Mouse (Mus musculus): ENCODE measurements around the gene Tm6sf2.
"Not testable (repeated sequence)": the region's sequence is repeated elsewhere in the genome, so short reads cannot be mapped to it uniquely, and the experiment has no call there.

The Tm6sf2 gene

DNA sequence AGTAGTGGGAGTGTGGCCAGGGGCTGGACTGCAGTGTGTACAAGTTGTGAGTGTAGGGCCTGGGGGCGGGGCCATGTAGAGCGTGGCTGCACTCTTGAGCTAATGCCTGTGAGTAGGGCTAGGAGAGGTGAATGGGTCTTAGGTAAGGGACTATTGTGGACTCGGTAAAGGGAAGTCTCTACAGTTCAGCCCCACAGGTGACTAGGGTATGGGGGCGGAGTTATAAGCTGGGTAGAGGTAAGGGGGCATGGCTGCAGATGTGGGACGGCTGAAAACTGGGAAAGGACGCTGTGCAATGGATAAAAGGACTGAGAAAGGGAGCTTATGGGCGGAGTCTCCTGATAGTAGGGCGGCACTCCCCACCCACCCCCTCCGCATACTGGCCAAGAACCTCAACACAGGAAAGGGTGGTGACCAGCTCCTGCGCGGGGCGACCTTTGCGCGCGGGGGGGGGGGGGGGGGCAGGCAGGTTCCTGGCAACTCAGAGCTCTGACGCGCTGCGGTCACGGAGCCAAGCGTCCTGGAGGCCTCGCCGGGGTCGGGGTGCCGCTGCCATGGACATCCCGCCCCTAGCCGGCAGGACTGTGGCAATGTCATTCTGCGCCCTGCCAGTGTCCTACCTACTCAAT is at the start of gene Tm6sf2:
Gene Tm6sf2 (plus strand): TSS at position 484 of the 629 bp plus-strand sequence.
- DNase-seq (ENCODE audit: low spot score in 2 of 2) = no peak

DNA sequence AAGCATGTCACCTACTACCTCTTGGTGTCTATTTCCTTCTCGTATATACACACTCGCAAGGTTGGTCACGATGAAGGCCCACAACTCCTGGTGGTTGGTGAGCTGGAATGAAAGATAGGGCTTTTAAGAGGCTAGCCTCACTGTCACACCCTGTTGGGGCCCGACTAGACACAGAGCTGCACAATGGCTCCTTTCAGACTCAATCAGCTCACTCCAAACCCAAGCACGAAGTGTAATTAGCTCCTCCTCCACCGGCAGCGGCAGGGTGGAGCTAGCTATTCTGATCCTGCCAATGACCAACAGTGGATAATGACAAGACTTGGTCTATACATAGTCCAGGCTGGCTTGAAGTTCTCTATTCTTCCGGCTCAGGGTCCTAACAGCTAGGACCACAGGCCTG is 49.1 kb upstream of the Tm6sf2 start:
- DNase-seq (ENCODE audit: low spot score in 2 of 2) = peak in 1 of 2 experiments; percentile 21

DNA sequence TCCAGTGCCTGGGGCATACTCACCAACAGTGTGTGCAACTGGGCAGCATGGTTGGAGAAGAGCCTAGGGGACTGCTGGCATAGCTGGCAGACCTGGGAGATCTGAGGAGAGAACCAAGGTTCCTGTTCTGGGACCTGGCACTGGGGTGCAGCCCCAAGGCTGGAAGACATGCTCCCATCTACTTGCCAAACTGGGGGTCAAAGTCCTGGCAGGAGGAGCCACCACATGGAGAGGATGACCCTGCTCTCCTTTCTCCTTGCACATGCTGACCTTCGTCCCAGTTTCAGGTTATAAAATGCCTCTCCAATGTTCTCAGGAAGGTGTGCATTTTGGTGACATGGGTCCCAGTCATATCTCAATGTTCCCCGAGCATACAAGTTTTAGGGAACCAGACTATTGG is 46.6 kb upstream of the Tm6sf2 start:
- no peak for DNase-seq (ENCODE audit: low spot score in 2 of 2)

DNA sequence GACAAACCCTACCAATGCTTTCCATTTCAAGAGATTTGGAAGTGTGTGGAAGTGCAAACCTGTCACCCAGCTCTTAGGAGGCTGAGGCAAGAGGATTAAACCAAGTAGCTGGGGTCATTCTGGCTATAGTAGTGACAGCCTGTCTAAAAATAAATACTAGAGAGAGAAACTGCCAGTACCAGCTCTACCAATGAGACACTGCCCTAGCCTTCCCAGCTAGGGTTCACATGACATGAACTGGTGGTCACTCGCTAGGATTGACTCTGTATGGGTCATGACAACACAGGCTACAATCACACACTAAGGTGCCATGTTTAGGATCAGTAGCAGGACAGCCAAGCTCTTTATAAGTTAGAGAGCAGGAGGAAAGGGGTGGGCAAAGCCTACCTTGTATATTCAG is 42.5 kb upstream of the Tm6sf2 start:
- DNase-seq (ENCODE audit: low spot score in 2 of 2) = no peak

DNA sequence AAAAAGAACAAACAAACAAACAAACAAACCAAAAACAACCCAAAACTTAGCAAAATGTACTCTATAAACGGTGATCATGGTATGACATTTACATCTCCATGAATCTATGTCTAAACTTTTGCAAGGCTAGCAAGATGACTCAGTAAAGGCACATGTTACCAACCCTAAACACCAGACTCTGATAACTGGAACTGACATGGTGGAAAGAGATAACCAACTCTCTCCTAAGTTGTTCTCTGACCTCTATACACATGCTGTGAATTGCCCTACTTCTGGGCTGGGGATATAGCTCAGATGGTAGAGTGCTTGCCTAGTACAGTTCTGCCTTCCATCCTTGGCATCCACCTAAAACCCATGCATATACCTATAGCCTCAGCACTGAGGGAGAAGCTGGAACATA is 34.7 kb upstream of the Tm6sf2 start:
- DNase-seq (ENCODE audit: low spot score in 2 of 2) = no peak

DNA sequence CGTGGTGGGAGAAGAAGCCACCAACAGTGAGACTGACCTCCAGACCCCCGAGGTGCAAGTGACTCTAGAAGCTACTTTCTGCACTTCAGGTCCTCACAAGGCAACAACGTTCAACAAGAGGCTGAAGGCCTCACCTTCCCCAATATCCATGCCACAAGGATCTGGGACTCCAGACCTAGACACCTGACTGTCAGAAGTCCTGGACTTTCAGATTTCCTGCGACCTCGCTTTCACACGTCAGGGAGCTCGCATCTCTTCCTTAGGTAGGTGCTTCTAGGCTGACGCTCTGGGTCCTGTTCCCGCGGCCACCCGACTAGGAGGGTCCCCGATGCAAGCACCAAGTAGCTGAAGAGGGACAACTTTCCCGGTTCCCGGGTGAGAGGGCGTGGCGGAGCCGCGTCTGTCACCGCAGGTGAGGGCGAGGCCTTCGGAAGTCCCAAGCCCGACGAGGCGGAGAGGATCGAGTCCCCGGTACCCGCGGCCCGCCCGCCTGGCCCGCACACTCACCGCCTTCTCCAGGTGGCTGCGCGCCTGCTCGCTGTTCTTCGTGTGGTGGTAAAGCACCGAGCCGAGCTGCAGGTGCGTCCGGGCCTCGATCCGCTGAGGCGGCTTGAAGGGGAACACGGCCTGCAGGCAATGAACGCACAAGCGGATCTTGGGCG is 30.7 kb upstream of the Tm6sf2 start:
- DNase-seq (ENCODE audit: low spot score in 2 of 2) = peak in 1 of 2 experiments; percentile 30

DNA sequence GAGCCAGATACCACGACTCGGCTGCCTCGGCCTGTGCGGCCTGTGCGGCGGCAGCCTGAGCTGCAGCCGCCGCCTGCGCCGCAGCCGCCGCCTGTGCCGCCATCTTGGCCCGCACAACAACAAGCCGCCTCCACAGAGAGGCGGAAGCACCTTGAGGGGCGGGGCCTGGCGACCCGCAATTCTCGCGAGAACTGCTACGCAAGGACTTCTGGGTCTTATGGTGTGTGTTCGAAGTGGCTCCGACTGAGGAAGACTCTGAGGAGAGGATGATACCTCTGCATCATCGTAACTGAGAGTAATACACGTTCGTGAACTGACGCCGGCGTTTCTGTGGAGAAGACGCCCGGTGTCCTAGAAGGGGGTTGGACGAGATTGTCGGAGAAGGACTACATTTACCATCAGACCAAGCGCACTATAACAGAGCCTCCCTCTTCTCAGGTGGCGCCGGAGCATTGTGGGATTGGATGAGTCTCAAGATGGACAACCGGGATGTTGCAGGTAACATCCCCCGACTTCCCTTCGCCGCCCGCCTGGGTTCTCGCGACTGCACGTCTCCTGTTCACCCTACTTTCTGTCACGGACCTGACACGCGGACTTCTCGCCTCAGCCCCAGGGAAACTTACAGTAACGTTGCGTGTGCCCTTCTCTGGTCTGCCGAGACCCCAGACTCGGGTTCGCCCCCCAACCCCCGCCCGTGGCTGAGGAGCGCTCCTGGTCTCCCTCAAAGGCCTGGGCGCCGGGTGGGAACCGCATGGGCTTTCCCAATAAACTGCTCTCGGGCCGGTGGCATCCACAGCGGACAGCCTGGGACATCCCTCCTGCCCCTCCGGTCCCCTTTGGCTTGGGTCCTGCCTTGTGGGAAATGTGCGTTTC is 29.9 kb upstream of the Tm6sf2 start, which contains the start of the genes Mau2 and Sugp1:
Gene Mau2 (minus strand): TSS at position 152 of the 873 bp plus-strand sequence.
Gene Sugp1 (plus strand): TSS at position 231 of the 873 bp plus-strand sequence.
- DNase-seq (ENCODE audit: low spot score in 2 of 2) = peak; percentile 89 to 96

DNA sequence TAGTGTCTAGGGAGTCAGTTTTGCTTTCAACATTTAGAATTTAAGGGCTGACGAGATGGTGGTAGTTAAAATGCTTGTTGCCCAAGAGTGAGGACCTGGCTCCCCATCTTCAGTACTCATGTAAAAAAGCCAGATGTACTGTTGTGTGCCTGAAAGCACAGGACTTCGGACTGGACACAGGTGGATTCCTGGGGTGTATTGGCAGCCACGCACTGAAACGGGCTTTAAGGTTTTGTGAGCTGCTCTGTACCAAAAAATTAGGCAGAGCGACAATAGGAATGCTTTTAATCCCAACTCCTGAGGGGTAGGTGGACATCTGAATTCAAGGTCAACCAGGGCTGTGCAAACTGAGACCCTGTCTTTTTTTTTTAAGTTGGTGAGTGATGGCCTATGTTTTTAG is 28.7 kb upstream of the Tm6sf2 start:
- DNase-seq (ENCODE audit: low spot score in 2 of 2) = no peak

DNA sequence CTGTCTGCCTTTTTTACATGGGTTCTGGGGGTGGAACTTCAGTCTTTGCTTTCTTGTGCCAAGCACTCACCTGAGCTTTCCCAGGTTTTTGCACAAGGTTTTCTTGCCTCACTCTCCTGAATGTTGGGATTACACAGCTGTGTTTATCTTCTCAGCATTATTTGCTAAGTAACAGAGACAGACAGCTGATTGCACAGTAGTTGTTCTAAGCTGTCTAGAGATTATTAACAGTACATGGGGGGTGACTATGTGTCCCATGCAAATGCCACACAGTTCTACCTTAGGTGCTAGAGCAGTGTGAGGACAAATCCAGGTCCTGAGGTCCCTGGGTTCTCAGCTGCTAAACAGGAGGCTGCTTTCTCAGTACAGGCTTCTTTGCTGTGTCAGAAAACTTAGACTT is 23.1 kb upstream of the Tm6sf2 start:
- no peak for DNase-seq (ENCODE audit: low spot score in 2 of 2)

DNA sequence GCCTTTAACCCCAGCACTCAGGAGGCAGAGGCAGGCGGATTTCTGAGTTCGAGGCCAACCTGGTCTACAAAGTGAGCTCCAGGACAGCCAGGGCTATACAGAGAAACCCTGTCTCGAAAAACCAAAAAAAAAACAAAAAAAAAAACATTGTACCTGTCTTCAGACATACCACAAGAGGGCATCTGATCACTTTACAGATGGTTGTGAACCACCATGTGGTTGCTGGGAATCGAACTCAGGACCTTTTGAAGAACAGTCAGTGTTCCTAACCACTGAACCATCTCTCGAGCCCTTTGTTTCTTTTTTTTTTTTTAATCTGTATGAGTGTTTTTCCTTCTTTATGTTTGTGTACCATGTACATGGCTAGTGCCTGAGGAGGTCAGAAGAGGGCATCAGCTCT is 22.3 kb upstream of the Tm6sf2 start:
- not testable (repeated sequence) for DNase-seq (ENCODE audit: low spot score in 2 of 2)

DNA sequence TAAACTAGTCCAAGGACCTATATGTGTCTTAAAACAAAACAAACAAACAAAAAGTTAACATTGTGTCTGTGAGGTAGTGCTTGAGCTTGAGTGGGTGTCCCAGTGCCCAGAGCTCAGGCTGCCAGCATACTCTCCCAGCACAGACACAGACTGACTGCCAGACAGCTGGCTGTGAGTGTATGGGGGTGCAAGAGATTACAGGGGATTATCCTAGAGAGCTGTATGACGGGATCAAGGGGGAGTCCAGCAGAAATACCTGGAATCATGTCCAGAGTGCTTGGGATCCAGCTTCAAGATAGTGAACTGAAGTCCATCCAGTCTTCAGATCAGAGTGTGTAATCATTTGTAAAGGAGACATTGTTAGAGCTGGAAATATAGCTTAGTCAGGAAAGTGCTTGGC is 15.0 kb upstream of the Tm6sf2 start:
- DNase-seq (ENCODE audit: low spot score in 2 of 2) = no peak

DNA sequence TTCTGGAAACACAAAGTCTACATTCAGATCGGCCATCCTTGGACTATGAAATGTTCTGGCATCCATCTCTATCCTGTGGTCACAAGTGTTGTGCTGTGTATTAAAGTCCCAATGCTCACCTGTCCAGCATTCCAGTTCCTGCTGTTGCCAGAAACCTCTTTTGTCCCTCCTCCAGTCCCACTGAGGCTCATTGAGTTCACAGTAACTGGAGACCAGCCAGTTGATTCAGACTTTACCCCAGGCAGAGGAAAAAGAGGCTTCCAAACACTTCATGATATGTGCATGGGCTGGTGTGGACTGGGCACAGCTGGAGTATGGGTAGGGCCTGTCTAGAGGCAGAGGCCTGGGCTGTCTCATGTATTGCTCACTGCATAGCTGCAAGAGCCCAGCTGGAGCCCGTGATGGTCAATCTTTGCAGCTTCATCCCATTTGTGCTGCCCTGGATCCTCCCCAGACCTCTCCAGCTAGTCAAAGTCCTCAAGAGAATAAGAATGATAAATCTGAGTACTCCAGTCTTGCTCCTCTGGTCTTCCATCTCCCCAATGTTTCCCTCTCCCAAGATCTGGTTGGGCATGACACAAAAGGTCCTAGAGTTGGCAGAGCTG is 786 bp upstream of the Tm6sf2 start:
- DNase-seq (ENCODE audit: low spot score in 2 of 2) = no peak

DNA sequence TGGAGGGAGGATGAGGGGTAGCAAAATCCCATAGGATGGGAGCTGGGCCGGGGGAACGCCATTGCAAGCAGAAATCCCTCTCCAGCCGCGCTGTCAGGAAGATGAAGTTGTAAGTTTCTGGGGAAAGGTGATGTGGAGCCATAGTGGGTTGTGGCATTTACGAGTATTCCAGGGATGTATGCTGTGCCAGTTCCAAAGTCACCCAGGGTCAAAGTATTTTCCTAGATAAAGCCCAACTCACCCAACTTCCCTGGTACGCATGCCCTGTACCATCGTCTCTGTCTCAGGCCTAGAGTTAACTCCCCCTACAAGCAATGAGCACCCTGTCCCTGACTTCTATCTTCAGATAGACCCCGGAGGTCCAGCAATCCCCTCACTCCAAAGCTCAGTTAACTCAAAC is 396 bp downstream of the Tm6sf2 start:
- no peak for DNase-seq (ENCODE audit: low spot score in 2 of 2)

DNA sequence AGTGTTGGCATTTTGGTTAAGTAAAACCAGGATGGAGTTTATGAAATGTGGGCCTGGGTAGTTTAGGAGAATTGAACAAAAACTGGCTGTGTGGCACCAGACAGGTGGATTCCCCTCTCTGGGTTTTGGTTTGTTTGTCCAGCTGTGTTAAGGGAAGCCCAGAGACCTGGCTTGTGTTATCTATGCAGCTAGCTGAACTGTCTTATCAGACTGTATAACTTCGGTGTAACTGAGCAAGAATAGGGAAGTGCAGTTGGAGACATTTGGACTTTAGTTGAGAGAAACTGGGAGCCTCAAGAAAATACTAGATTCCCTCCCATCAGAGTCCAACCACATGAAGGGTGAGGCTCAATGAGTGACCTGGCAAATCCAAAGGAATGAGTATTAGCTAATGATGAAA is 958 bp downstream of the Tm6sf2 start:
- DNase-seq (ENCODE audit: low spot score in 2 of 2) = no peak

DNA sequence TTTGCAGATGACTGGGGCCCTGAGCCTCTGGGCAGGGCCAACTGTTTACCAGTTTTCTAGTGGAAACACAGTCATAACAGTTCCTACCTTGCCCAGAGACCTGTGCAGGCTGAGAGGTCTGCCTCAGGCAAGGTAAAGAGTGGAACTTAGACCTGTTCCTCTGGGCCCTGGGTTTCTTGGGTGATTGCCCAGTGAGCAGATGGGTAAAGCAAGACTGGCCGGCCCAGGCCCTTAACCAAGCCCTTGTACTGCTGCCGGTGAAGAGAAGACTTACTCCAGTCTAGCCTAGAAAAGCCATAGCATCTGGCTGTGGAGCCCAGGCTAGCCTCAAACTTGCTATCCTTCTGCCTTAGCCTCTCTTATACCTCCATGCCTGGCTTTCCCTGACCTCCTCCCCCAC is 9.3 kb downstream of the Tm6sf2 start:
- no peak for DNase-seq (ENCODE audit: low spot score in 2 of 2)

DNA sequence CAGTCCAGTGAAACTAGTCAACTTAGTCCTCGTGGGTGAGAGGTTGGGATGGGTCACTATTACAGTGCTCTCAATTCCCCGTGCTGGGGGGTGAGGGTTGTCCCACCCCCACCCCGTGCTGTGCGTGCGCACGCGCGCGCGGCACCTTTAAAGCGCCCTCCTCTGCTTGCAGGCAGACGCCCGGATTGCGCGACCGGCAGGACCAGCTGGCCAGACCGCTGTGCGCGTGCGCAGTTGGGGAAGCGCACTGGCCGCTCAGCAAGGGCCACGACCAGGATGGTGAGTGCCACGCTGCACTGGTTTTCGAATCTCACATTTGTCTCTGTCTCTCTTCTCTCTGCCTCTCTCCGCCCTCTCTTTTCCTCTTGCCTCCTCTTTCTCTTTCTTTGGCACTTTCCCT is 10.6 kb downstream of the Tm6sf2 start, which contains the start of gene Hapln4:
Gene Hapln4 (plus strand): TSS at position 173 of the 400 bp plus-strand sequence.
- DNase-seq (ENCODE audit: low spot score in 2 of 2) = peak in 1 of 2 experiments; percentile 65

DNA sequence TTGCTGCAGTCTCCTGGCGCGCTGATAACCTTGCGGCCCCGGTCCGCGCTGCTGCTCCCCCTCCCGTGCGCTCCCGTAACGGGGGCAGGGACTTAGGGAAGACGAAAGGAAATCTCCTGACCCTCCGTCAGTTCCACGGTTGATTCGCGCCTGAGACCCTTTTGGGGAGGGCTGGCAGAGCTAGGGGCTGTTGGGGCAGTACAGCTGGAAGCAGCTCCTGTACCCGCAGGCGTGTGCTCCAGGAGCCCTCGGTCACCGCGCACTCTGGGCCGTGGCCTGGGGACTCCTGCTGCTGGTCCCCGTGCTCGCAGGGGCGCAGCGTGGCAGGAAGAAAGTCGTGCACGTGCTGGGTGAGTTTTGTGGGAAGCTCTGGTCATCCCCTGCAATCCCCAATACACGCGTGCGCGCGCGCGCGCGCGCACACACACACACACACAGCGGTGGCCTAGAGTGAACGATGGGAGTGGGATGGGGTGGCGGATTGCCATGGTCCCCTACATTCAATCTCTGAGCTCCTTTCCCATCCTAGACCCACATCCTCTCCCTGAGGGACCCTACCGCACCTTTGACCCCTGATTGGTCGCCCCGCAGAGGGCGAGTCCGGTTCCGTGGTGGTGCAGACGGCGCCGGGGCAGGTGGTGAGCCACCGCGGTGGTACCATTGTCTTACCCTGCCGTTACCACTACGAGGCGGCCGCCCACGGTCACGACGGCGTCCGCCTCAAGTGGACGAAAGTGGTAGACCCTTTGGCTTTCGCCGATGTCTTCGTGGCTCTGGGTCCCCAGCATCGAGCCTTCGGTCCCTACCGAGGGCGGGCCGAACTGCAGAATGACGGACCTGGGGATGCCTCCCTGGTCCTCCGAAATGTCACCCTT is 11.7 kb downstream of the Tm6sf2 start:
- no peak for DNase-seq (ENCODE audit: low spot score in 2 of 2)

DNA sequence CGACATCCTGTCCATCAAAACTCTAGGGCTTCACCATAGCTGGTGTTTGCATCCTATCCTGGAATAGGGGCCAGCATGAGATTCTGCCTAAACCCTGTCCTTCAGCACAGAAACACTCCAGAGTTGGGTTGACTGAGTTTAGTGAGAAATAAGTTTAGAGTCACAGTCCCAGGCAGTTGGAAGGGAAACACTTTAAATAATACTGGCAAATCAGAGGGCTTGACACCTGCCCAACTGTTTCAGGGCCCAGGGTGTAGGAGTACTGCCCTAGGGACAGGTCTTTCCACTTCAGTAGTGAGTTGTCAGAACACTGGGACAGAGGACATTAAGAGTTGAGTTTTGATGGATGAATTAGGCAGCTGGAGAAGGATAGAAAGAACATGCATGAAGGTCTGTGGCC is 13.4 kb downstream of the Tm6sf2 start:
- no peak for DNase-seq (ENCODE audit: low spot score in 2 of 2)

DNA sequence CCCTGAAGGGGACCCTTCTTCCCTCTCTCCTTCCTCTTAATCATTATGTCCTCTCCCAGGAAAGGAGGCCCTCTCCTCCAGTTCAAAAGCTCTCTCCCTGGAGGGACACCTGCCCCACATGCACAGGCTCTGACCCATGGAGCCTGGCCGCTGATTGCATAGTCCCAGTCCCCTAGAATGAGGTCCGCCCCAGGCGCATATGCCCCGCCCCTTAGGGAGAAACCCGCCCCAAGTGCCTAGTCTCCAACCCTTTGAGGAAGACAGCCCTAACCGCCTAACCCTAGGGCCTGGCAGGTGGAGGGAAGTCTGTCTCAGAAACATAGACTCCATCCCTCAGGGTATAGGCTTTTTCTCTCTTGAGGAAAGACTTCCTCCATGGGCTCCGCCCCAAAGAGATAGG is 14.5 kb downstream of the Tm6sf2 start:
- DNase-seq (ENCODE audit: low spot score in 2 of 2) = no peak

DNA sequence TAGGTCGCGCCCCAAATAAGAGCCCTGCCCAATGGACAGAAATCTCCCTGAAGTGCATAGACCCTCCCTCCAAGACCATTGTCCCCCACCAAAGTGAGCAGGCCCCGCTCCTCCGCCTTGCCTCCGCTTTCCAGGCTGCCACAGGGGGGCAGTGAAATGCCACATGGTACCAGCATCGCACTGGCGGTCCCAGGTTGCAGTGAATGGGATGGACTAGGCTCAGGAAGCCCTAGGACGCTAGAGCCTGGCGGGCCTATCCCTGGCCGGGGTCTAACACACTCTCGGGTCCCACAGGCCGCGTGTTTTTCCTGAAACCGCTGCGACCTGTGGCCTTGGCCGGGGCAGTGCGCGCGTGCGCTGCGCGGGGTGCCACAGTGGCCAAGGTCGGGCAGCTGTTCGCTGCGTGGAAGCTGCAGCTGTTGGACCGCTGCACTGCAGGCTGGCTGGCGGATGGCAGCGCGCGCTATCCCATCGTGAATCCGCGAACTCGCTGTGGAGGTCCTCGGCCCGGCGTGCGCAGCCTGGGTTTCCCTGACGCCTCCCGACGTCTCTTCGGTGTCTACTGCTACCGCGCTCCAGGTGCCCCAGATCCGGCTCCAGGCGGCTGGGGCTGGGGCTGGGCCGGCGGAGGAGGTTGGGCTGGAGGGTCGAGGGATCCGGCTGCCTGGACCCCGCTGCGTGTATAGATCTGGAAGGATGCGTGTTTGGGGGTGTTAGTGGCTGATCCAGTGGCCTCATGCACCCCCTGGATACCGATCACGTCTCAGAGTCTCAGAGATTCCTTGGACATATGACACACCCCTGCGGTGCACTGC is 15.3 kb downstream of the Tm6sf2 start:
- peak in 1 of 2 experiments; percentile 73 for DNase-seq (ENCODE audit: low spot score in 2 of 2)
